Mouse (Mus musculus): ENCODE measurements around the gene Rtkn2. TPM values are rescaled to one million over a fixed set of nuclear protein-coding genes. Genes with fewer than 3 reads are reported as not detected.

The Rtkn2 gene
- polyA plus RNA-seq, 1 experiment from 2014 or later = 0.22 TPM

GRCm38 (mm10) chr10:68104881-68105781, 125.8 kb downstream of the Rtkn2 start:
- Histone ChIP-seq H3K27ac (peak overlapping the region; percentile 54), H3K79me2 (ENCODE audit: inconsistent target) (peaks cover 9% of the 10 kb centered on the region; the same call in 1 of the 2 replicates), H3K36me3 (ENCODE audit: inconsistent target) (peaks cover 27% of the 10 kb centered on the region), H3K4me3 (ENCODE audit: inconsistent target) (no peak overlapping the region)
- 29% methylated on average over 14 of the region's 14 CpGs for WGBS (ENCODE audit: missing documents)

- Histone ChIP-seq H3K4me3 (ENCODE audit: inconsistent target) (no peak overlapping the region), H3K36me3 (ENCODE audit: inconsistent target) (peaks cover 14% of the 10 kb centered on the region), H3K27ac (no peak overlapping the region), H3K79me2 (ENCODE audit: inconsistent target) (peaks cover 9% of the 10 kb centered on the region; the same call in 1 of the 2 replicates)
- WGBS (ENCODE audit: missing documents) = 93% methylated on average over 9 of the region's 9 CpGs
Measured at GRCm38 (mm10) chr10:68106351-68106950, 127.1 kb downstream of the Rtkn2 start.

- WGBS (ENCODE audit: missing documents) = 94% methylated on average over 6 of the region's 6 CpGs
- H3K27ac ChIP-seq = no peak overlapping the region
- peaks cover 4% of the 10 kb centered on the region; the same call in 1 of the 2 replicates for H3K36me3 ChIP-seq (ENCODE audit: inconsistent target)
- H3K4me3 ChIP-seq (ENCODE audit: inconsistent target) = no peak overlapping the region
- H3K79me2 ChIP-seq (ENCODE audit: inconsistent target) = peaks cover 9% of the 10 kb centered on the region; the same call in 1 of the 2 replicates
Measured at GRCm38 (mm10) chr10:68107716-68108115, 128.3 kb downstream of the Rtkn2 start.

Other genes with a start within 250 kb of the Rtkn2 start
- 0.06 to 0.33 TPM in 2 of 3 replicates, not detected in the other for gene Zfp365, start 66.9 kb upstream of the Rtkn2 start, polyA plus RNA-seq (2018)